Mouse (Mus musculus) ovary, adult 18-20 months (tissue): ENCODE results near the gene Polr3h.
A peak's percentile ranks its signal among the peaks of the same experiment; 100 is the strongest.

Source experiments
- DNase-seq: peaks from one replicate; pipeline ENCODE4 v3.0.0; 2022; ENCODE audit warnings: low spot score, mixed read lengths

Polr3h gene

DNA sequence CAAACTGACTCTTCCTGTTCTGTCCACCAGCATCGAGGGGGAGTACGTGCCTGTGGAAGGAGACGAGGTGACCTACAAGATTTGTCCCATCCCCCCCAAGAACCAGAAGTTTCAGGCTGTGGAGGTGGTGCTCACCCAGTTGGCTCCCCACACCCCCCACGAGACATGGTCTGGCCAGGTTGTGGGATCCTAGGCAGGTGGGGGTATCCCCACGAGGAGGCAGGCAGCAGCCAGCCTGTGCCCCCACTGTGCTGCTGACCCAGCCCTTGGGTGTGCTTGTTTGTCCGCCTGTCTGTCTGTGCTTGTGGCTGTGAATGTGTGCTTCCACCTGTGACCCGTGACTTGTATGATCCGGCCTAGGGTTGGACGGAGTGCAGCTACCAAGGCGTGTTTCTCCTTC lies 23.0 kb upstream of the Polr3h start:
- DNase-seq = no peak

- DNase-seq = no peak
These were observed 17.2 kb upstream of the Polr3h start for GRCm38 (mm10) chr15:81943176-81943749.

DNA sequence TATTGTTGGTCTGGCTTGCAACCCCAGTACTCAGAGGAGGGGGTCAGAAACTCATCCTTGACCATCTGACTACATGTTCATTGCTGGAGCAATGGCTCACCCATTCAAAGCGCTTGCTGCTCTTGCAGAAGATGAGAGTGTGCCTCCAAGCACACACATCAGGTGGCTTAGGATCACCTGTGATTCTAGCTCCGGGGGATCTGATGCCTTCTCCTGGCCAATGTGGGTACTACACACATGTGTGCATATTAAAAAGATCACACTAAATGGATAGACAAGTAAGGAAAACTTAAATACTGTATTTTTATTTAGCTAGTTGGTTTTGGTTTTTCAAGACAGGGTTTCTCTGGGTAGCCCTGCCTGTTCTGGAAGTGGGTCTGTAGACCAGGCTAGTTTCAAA lies 15.0 kb upstream of the Polr3h start:
- no peak for DNase-seq

DNA sequence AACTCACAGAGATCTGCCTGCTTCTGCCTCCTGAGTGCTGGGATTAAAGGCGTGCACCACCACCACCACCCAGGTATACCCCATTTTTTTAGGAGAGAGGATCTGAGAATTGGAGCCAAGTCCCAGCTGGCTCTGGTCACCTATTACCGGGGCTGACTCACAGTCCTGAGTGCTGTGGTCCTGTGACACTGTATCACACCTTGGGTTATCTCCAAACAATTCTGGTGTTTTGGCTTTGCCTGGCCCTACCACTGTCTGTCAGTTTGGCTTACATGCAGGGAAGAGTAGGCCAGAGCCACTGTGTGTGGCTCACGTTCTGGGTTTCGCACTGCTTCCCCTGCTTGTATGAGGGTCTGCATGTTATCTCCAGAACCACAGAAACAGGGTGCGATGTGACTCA lies 14.2 kb upstream of the Polr3h start:
- DNase-seq = no peak

- no peak for DNase-seq
These were observed 13.7 kb upstream of the Polr3h start for GRCm38 (mm10) chr15:81939774-81940173.

DNA sequence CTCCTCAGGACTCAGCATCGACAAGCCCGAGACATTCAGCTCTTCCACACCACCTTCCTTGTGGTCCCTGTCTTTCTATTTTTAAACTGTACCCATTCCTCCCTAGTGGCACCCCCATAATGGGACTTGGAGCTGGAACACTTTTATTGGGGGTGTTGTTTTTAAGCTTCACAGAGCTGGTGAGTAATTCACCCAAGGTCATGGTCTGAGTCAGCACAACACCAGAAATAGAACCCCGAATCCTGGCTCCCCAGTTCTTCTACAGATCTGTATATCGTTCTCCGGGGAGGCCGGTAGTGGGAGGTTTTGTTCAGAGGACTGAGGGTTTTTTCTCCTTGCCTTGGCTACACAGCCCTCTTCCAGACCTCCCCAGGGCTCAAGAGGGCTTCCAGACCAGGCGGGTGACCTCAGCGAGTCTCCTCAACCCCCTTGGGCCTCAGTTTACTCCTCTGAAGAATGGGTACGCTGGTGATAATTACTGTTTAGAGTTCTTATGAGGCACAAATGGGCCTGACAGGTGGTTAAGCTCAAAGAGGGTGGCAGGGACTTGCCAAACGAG lies 13.2 kb upstream of the Polr3h start:
- DNase-seq = no peak

DNA sequence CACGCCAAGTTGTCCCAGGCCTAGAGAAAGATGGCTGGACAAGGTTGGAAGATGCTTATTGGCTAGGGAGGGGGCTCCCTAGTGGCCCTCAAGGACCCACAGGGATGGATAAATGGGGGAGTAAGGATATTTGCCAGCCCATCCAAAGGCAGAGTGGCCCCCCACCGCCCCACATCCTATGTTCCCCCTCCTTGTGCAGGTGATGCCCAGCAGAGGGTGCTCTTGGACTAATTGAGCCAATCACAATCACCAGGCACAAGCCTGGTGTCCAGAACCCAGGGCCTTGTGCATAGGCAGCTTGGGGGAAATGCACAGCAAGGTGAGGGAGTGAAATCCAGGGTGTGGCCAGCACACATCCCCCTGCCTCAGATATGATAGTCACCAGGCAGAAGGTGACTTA lies 12.2 kb upstream of the Polr3h start:
- DNase-seq = no peak

DNA sequence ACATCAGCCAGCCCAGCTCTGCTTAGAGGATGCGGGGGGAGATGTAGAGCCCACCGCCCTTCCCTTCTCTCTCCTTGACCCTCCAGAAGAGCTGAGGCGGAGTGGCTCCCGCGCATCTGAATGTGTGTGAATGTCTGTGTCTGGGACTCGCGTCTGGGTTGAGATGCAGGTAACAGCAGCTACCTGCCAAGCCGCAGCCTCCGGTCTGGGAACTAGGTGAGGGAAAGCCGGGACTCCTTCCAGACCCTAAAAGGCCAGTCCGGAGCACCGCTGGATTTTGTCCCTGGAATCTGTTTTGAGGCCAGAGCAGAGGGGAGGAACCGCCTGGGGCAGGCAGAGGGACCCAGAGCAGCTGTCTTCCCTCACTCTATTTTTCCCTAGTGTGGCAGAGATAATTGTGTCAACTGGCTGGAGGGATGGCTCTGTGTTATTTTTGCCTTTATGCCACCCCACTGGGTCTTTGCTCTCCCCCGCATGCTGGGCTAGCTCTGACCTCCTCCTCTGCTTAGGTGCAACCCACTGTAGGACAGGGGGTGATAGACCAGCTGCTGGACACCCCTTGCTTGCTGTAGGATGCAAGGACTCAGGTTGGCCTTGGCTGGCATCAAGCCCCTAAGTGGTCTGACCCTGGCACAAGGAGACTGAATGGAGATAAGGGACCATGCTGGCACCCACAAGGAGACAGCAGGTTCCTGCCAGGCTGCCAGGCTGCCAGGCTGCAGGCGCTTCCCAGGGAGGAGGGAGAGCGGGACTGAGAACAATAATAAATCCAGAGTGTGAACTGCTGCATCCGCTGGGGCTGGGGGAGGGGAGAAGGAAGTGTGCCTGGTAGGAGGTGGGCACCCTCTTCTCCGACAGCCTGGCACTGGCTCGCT lies 11.3 kb upstream of the Polr3h start:
- DNase-seq = peak; percentile 72

DNA sequence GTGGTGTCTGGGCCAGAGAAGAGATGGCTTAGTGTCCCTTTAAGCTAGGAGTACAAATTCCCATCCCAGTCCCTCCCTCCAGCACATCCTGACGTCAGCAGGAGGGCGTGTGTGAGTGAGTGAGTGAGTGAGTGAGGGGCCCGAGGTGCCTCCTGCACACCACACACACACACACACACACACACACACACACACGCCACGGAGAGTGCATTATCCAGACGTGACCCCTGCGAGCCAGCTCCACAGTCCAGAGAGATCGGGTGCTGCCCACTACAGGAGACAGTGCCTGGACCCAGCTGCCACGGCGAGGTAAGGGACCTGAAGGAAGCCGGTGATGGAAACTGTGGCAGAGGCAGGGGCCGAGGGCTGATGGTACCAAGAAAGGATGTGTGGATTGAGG lies 10.6 kb upstream of the Polr3h start, which contains the start of gene Csdc2:
TSS of gene Csdc2 (plus strand) at position 81 of the 400 bp plus-strand sequence.
- DNase-seq = peak; percentile 47

DNA sequence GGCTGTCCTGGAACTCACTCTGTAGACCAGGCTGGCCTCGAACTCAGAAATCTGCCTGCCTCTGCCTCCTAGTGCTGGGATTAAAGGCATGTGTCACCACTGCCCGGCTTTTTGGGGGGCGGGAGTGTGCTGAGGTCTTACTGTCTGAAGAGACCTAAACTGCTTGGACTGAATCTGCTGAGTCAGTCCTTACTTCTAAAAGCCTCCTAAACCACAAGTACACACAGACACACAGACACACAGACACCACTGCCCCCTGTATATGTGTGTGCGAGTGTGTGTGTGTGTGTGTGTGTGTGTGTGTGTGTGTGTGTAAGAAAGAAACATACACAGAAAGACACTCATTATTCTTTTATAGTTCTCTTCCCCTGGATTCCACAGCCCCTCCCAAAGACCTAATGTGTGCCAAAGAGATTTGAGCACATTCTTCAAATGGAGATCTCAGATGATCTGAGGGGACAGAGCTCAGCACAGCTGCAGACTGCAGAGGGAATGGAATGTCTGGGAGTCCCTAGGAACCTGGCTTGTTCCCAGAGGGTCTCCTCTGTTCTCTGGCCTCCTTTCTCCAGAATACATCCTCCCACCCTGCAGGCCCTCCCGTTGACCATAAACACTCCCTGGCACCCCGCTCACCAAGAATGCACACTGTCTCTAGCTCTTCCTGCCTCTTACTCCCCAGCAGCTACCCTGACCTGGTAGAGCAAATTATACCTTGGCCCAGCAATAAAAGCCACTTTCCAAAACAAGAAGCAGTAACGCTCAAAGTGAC lies 10.0 kb upstream of the Polr3h start:
- DNase-seq = no peak

DNA sequence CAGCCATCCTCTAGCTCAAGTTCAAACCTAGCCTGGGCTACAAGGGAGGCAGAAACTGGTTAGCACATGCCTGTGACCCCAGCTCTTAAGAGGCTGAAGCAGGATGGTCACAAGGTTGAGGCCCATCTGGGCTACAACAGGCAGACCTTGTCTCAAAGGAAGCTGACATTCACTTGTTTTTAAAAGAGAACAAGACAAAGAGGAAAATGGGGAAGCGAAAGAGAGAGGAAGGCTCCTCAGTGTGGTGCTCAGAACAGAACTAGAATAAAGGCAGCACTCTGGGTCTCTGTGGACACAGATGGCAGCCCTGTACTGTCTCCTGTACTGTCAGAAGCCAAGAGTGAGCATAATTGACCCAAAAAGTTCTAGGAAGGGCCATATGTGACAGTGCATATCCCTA lies 7.9 kb upstream of the Polr3h start:
- no peak for DNase-seq

- no peak for DNase-seq
These were observed 7.0 kb upstream of the Polr3h start for GRCm38 (mm10) chr15:81932951-81933470.

GRCm38 (mm10) chr15:81928277-81928676 lies 2.2 kb upstream of the Polr3h start:
- peak; percentile 29 for DNase-seq

GRCm38 (mm10) chr15:81927741-81928140 lies 1.7 kb upstream of the Polr3h start:
- no peak for DNase-seq

DNA sequence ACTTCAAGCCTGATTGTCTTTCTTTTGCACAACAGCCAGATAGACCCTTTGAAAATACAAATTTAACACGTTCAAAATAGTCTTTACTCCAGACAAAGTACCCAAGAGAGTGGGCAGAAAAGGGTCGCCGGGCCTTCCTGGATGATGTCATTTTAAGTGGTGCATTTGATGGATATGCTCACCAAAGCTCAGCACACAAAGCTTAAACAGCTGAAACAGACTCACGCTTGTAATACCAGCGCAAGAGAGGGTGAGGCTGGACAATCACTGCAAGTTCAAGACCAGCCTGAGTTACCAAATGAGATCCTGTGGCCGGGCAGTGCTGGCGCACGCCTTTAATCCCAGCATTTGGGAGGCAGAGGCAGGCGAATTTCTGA lies 394 bp upstream of the Polr3h start:
- no peak for DNase-seq

GRCm38 (mm10) chr15:81924933-81925332 lies 1.1 kb downstream of the Polr3h start:
- no peak for DNase-seq

GRCm38 (mm10) chr15:81921255-81921654 lies 4.8 kb downstream of the Polr3h start:
- DNase-seq = no peak

- DNase-seq = no peak
These were observed 5.4 kb downstream of the Polr3h start for GRCm38 (mm10) chr15:81920546-81921217.

GRCm38 (mm10) chr15:81919062-81919461 lies 7.0 kb downstream of the Polr3h start:
- no peak for DNase-seq

DNA sequence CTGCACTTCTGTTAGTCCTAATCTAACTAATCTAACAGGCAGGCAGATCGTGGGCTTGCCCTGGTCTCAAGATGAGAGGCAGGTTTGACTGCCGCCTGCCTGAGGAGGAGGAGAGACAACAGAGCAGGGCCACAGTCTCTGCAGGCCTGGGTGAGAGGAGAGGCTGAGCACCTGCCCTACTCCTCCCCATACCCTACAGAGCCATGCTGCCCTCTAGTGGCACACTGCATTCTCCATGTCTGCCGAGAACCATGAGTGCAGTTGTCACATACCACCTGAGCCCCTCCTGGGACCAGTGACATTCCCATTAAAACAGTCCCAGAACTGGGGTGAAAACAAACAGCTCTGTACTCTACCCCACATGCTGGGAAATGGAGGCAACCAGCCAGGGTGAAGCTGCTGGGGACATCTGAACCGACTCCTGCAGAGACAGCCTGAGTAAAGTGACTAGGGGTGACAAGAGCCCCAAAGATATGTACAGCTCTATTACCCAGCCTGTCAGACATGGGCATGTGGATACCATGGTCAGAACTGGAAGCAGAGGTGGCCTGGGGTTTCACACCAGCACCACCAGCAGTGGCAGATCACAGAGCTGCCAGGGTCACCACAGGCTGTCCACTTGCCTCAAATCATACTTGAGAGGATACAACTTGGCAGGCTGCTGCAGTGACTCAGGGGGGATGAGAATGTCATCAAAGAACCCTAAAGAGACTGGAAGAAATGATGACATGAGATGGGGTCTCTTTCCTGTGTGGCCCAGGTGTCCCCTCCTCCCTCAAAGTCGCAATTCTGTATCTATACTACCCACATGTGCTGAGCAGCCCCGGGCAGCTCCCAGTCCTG lies 8.2 kb downstream of the Polr3h start:
- DNase-seq = no peak

GRCm38 (mm10) chr15:81917201-81917600 lies 8.8 kb downstream of the Polr3h start:
- DNase-seq = no peak
